8 mouse cellular contexts compared by ENCODE assay signal in the genomic region with DNA sequence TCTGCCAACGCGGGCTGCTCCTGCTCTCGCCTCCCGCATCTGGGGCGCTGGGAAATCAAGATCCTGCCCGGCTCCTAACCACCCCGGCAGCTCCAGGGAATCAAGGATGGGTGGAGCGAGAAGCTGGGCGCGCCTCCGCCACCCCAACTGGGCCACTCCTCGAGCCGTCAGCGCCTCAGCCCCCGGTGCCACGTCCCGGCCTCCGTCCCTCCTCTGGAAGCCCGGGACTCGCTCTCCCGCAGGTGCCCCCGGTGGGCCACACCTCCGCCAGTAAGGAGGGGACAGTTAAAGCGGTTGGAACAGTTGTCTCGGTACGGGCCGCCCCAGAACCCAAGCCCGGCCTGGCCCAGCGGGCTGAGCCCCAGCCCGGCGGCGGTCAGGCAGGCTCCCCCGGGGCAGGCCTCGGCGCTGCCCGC. TPM values are rescaled to one million over a fixed set of nuclear protein-coding genes. Genes with fewer than 3 reads are reported as not detected.
DNase-seq lines count a peak whose midpoint lies in the region; ATAC-seq lines count a peak whose summit lies in the region.

No protein-coding gene starts in this region.

- H3K9me3 ChIP-seq in neural tube, embryonic 11.5 days (ENCODE audit: control insufficient read depth, low read length), result no peaks in the 10 kb centered on the region
- no peaks in the 10 kb centered on the region for H3K9me3 ChIP-seq in intestine, embryonic 15.5 days
- H3K9me3 ChIP-seq in liver, embryonic 12.5 days (replicated peaks), result no peaks in the 10 kb centered on the region

- no peaks in the 10 kb centered on the region for H3K36me3 ChIP-seq in neural tube, embryonic 11.5 days (ENCODE audit: control insufficient read depth, insufficient read depth, low read length)
- H3K36me3 ChIP-seq in intestine, embryonic 15.5 days, result no peaks in the 10 kb centered on the region
- peaks cover 6% of the 10 kb centered on the region; the same call in 1 of the 2 replicates for H3K36me3 ChIP-seq in liver, embryonic 12.5 days

- peak overlapping the region; percentile 92 for H3K9ac ChIP-seq in neural tube, embryonic 11.5 days (ENCODE audit: low read length)
- H3K9ac ChIP-seq in intestine, embryonic 15.5 days, result peak overlapping the region; percentile 94
- peak overlapping the region; percentile 98 for H3K9ac ChIP-seq in liver, embryonic 12.5 days

- H3K4me2 ChIP-seq in neural tube, embryonic 11.5 days (ENCODE audit: low read depth), result peak overlapping the region; percentile 80
- peak overlapping the region; percentile 64 for H3K4me2 ChIP-seq in intestine, embryonic 15.5 days (replicated peaks)
- peak overlapping the region; percentile 92 for H3K4me2 ChIP-seq in liver, embryonic 12.5 days

- peak overlapping the region; percentile 92 for H3K4me3 ChIP-seq in neural tube, embryonic 11.5 days (ENCODE audit: low read depth, low read length)
- peak overlapping the region; percentile 94 for H3K4me3 ChIP-seq in intestine, embryonic 15.5 days (replicated peaks)
- H3K4me3 ChIP-seq in liver, embryonic 12.5 days, result peak overlapping the region; percentile 98

- 0% methylated on average over 36 of the region's 36 CpGs for WGBS in neural tube, embryonic 11.5 days
- WGBS in intestine, embryonic 15.5 days, result under 1% methylated on average over 36 of the region's 36 CpGs
- under 1% methylated on average over 36 of the region's 36 CpGs for WGBS in liver, embryonic 12.5 days (ENCODE audit: insufficient replicate concordance)

- H3K4me1 ChIP-seq in neural tube, embryonic 11.5 days (ENCODE audit: control insufficient read depth, insufficient read depth, low read length), result peaks cover 12% of the 10 kb centered on the region
- peaks cover 18% of the 10 kb centered on the region; the same call in 1 of the 2 replicates for H3K4me1 ChIP-seq in intestine, embryonic 15.5 days (replicated peaks)
- peaks cover 62% of the 10 kb centered on the region for H3K4me1 ChIP-seq in liver, embryonic 12.5 days

- ATAC-seq in neural tube, embryonic 11.5 days (ENCODE audit: insufficient read depth, low FRiP score, low TSS enrichment), result no peak; the same call in 1 of the 2 replicates
- ATAC-seq in intestine, embryonic 15.5 days, result peak; percentile 80
- peak; percentile 79 for ATAC-seq in liver, embryonic 12.5 days

- peak; percentile 54 for DNase-seq in neural tube, embryonic 11.5 days (ENCODE audit: low spot score)
- DNase-seq in neural tube, embryonic 10.5 days (ENCODE audit: extremely low spot score, low spot score), result no peak
- peak; percentile 65 for DNase-seq in c-Kit-positive CD71-positive TER-119-positive erythroid progenitor cells, embryonic 14.5 days (ENCODE audit: low spot score)
- peak; percentile 80 for DNase-seq in gastrocnemius, postnatal 25 days
- DNase-seq in monocyte, adult 2 months (ENCODE audit: low read depth in 1 of 2, low spot score in 2 of 2), result peak; percentile 36 to 50
- peak; percentile 83 for DNase-seq in testis, postnatal 14 days (ENCODE audit: low spot score)

- no peaks in the 10 kb centered on the region for H3K27me3 ChIP-seq in neural tube, embryonic 11.5 days (ENCODE audit: control insufficient read depth, insufficient read depth, low read length)
- H3K27me3 ChIP-seq in intestine, embryonic 15.5 days (replicated peaks), result no peaks in the 10 kb centered on the region
- H3K27me3 ChIP-seq in liver, embryonic 12.5 days (replicated peaks), result no peaks in the 10 kb centered on the region

- peak overlapping the region; percentile 93 for H3K27ac ChIP-seq in neural tube, embryonic 11.5 days (ENCODE audit: low read depth, low read length)
- peak overlapping the region; percentile 100 for H3K27ac ChIP-seq in intestine, embryonic 15.5 days
- H3K27ac ChIP-seq in liver, embryonic 12.5 days, result peak overlapping the region; percentile 99

RNA-seq across cellular contexts. Expression of gene Ndel1, which starts 19.2 kb away (rescaled TPM):
- 61.6 and 62.9 TPM in 2 replicates for polyA plus RNA-seq in neural tube, embryonic 11.5 days (2014; fragmentation: Nextera tagmentation; extraction: Ambion mirVana)
- total RNA-seq in gastrocnemius, postnatal 25 days (2021), result 10 to 100 TPM; 69.4 to 71.0 TPM
- polyA plus RNA-seq in intestine, embryonic 15.5 days (2015; fragmentation: Nextera tagmentation; extraction: Ambion mirVana), result 69.1 and 69.5 TPM in 2 replicates
- 40.4 and 42.0 TPM in 2 replicates for polyA plus RNA-seq in liver, embryonic 12.5 days (2016; fragmentation: Nextera tagmentation; extraction: Ambion mirVana)

RNA-seq across cellular contexts. Expression of gene Rnf222, which starts 35.9 kb away (rescaled TPM):
- 0.08 TPM in 1 of 2 replicates, not detected in the other for polyA plus RNA-seq in neural tube, embryonic 11.5 days (2014; fragmentation: Nextera tagmentation; extraction: Ambion mirVana)
- total RNA-seq in gastrocnemius, postnatal 25 days (2021), result not detected
- polyA plus RNA-seq in intestine, embryonic 15.5 days (2015; fragmentation: Nextera tagmentation; extraction: Ambion mirVana), result 0.06 and 0.10 TPM in 2 replicates
- 0.07 and 0.10 TPM in 2 replicates for polyA plus RNA-seq in liver, embryonic 12.5 days (2016; fragmentation: Nextera tagmentation; extraction: Ambion mirVana)

RNA-seq across cellular contexts. Expression of gene Rpl26, which starts 48.9 kb away (rescaled TPM):
- polyA plus RNA-seq in neural tube, embryonic 11.5 days (2014; fragmentation: Nextera tagmentation; extraction: Ambion mirVana), result 822 and 906 TPM in 2 replicates
- total RNA-seq in gastrocnemius, postnatal 25 days (2021), result 100 to 1,000 TPM; 573 to 637 TPM
- 1,017 and 1,034 TPM in 2 replicates for polyA plus RNA-seq in intestine, embryonic 15.5 days (2015; fragmentation: Nextera tagmentation; extraction: Ambion mirVana)
- polyA plus RNA-seq in liver, embryonic 12.5 days (2016; fragmentation: Nextera tagmentation; extraction: Ambion mirVana), result 938 and 976 TPM in 2 replicates
